Mouse (Mus musculus): ENCODE measurements around the gene Rpl35.

DNA sequence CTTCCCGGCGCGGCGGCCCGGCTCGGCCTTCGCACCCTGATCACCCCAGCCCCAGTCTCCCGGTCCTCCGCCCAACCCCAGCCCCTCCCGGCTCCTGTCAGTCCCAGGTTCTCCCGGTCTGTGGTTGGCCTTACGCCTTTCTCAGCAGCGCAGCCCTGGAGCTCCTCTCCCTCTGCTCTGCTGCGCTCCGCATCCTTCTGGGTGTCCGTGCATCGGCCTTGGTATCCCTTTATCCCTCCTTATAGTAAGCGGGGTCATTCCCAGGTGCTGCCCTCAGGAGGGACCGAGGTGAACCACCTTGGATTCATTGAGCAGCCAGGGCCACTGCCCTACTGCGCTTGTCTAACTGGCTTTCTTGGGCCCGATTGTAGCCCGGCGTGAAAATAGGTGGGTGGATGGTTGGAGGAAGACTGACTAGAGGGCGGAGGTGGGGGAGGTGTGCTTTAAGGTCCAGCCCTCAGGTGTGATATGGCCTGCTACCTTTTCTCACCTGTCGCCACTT, 3.0 kb upstream of the Rpl35 start:
- TF ChIP-seq GATA1 (IDR thresholded peaks at IDR 0.05; ENCODE audit: borderline replicate concordance, low read length): no peak
- TF ChIP-seq FLI1 (IDR thresholded peaks at IDR 0.05; ENCODE audit: low read length): no peak
